Mouse (Mus musculus) Patski (cell line): ENCODE measurements at regions not wholly inside any gene's neighbourhood (a gene's known extent, or its start where the extent isn't known, plus 50 kb on each side); places are given as distances from the start of the nearest gene placed in this dataset.

Experiments
- ATAC-seq: fragments of 100-300 bp; one replicate; pipeline ENCODE4 v1.8.0; 2021
- CTCF ChIA-PET: fragments of 350-600 bp; sonication (Branson Sonifier 250); formaldehyde crosslinking; loops from one replicate; lab custom pipeline; 2022; ENCODE audit warnings: inconsistent platforms; lab: Charles Lee
- POLR2A ChIA-PET: fragments of 350-600 bp; sonication (Branson Sonifier 250); formaldehyde crosslinking; loops from one replicate; lab custom pipeline; 2022; ENCODE audit warnings: antibody characterized with exemption, inconsistent platforms; lab: Charles Lee
- DNase-seq: peaks from one replicate; pipeline ENCODE4 v3.0.0-alpha.2; 2011; ENCODE audit warnings: low read depth, low spot score
- H3K27me3 ChIP-seq: fragments of 371-371 bp; one replicate; pipeline ENCODE4 v1.5.1; 2021
- CTCF ChIP-seq: fragments of 100-300 bp; IDR thresholded peaks from one replicate; pipeline ENCODE4 v1.5.1; 2021
- in situ Hi-C: fragments of 300-500 bp; cut with MboI; formaldehyde crosslinking; loops from 3 replicates; pipeline ENCODE4 v1.11.1; 2018; ENCODE audit warnings: low pct_unique_long_range_greater_than_20kb, mixed read lengths

DNA sequence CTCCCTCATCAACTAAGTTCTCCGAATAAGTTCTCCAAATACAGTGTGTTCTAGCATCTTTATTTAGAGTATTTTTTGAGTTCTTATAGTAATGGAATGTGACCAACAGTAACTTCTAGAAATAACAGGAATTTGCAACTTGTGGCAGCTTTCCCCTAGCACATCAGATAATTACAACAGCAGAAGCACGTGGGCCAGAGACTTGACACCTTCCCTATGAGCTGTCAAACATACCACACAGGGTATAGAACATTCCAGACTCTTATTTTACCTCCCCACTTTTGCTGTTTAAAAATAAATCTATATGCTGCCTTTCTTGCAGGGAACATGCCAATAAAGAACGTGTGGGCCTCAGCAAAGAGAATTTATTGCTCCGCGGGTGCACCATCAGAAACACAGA, 77.4 kb upstream of the Commd8 start:
- in situ Hi-C loops, result no loop called here
- TF ChIP-seq CTCF, result no peak
- CTCF ChIA-PET, result no interaction called here
- ATAC-seq, result no peak
- H3K27me3 ChIP-seq, result no peaks in the 10 kb centered on the region
- no peak for DNase-seq
- POLR2A ChIA-PET, result no interaction called here

DNA sequence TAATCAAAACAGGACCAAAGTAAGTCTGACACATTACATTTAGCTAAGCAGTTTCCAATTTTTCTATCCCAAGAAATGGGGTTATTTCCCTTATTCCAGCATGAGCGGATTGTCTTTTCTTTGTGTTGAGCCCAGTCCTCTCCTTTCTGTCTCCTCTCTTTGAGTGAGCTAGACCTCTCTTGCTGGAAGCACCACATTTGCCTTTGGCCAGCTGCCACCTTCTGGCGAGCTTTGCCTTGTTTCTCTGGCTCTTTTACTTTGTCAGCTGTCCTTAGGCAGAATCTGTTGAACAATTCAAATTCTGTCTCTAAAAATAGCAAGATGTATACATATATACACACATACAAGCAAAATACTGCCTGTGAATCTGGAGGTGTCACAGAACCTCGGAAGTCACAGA, 76.1 kb upstream of the Commd8 start:
- no peaks in the 10 kb centered on the region for H3K27me3 ChIP-seq
- peak; percentile 19 for TF ChIP-seq CTCF
- ATAC-seq (no peak), DNase-seq (no peak)
- in situ Hi-C loops, result no loop called here
- ChIA-PET POLR2A (no interaction called here), CTCF (interaction anchor here (1.6 kb wide), 1 partner anchor 15 kb away, joined by 7 read pairs; no protein-coding TSS in a partner anchor)

DNA sequence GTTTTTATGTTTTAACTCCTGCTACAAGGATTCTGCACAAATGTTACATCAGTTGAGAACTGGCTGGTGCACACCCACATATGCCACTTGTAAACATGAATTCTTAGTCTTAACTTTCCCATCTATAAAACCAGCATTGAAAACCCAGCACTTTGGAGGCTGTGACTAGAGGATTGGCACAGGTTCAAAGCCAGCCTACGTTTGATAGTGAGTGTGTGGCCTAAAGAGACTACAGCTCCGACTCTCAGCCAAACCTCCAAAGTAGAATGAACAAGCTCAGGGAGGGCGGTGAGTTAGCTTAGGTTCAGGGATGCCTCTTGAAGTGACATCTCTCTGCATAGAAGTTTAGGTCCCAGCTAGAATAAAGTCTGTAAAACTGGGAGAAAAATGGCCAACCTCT, 75.0 kb upstream of the Commd8 start:
- no peak for TF ChIP-seq CTCF

DNA sequence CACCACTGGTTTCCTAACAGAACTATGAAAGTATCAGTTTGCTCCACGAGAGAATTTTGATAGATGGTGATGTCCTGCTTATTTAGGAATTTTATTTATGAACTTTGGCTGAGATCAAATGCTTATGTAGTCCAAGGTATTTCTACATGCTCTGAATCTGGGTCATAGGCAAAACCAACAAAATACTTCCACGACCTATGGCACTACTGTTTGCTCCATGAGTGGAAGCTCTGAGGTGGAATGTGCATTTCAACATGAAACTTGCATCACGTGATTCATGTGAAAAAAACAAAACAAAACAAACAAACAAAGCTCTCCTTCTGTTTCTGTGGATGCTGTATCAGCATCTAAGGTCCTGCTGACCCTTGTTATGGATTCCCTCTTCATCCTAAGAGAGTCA, 73.5 kb upstream of the Commd8 start:
- no peaks in the 10 kb centered on the region for H3K27me3 ChIP-seq
- in situ Hi-C loops, result no loop called here
- ChIA-PET POLR2A (no interaction called here), CTCF (no interaction called here)
- DNase-seq (no peak), ATAC-seq (no peak)
- no peak for TF ChIP-seq CTCF

More for the DNA sequence above, 75.0 kb upstream of the Commd8 start:
- no peak for ATAC-seq
- in situ Hi-C loops, result no loop called here
- ChIA-PET CTCF (interaction anchor here (1.6 kb wide), 1 partner anchor 14 kb away, joined by 7 read pairs; no protein-coding TSS in a partner anchor), POLR2A (no interaction called here)
- H3K27me3 ChIP-seq, result no peaks in the 10 kb centered on the region
- DNase-seq, result no peak

DNA sequence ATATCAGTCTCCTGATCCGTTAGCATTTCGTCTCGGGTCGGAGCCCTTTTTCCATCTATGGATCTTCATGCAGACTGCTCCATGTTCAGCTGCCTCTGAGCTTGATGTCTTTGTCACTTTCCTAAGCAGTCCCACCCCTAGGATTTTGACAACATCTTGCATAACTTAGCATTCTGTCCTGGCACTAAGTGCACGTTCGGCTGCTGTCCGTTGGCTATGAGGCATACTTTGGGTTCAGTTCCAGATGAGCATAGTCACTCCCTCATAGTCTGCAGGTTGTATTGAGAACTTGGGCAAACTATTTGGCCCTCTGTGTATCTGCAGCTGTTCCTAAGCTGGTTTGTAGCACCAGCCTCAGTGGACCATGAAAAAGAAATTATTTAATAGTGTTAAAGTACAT, 72.3 kb upstream of the Commd8 start:
- DNase-seq (no peak), ATAC-seq (no peak)
- ChIA-PET CTCF (interaction anchor here (1.3 kb wide), 1 partner anchor 13 kb away, joined by 6 read pairs; no protein-coding TSS in a partner anchor), POLR2A (interaction anchor here (1.4 kb wide), 1 partner anchor 28 kb away, joined by 3 read pairs; no protein-coding TSS in a partner anchor)
- H3K27me3 ChIP-seq, result no peaks in the 10 kb centered on the region
- in situ Hi-C loops, result no loop called here
- no peak for TF ChIP-seq CTCF

DNA sequence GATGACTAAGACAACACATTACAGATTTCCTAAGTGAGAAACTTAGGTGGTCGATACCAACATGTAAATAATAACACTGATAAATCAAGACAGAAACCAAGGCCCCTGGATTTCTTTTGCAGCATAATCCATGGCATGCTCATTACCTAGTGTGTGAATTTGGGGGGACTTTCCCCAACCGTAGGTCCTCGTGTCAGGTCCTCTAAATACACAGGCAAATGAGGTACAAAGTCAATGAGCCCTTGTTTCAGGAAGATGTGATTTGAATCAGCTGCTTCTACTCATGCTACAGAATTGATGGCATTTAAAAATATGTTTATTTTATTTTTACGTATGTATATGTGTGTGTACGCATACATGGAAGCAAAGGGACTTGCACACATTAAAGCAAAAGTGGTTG, 59.0 kb upstream of the Commd8 start:
- H3K27me3 ChIP-seq, result no peaks in the 10 kb centered on the region
- in situ Hi-C loops, result no loop called here
- ChIA-PET CTCF (interaction anchor here (1.2 to 1.9 kb wide), 3 partner anchors 13 to 25 kb away, joined by 4 to 6 read pairs (median 4); no protein-coding TSS in a partner anchor), POLR2A (no interaction called here)
- no peak for TF ChIP-seq CTCF
- ATAC-seq (no peak), DNase-seq (no peak)

DNA sequence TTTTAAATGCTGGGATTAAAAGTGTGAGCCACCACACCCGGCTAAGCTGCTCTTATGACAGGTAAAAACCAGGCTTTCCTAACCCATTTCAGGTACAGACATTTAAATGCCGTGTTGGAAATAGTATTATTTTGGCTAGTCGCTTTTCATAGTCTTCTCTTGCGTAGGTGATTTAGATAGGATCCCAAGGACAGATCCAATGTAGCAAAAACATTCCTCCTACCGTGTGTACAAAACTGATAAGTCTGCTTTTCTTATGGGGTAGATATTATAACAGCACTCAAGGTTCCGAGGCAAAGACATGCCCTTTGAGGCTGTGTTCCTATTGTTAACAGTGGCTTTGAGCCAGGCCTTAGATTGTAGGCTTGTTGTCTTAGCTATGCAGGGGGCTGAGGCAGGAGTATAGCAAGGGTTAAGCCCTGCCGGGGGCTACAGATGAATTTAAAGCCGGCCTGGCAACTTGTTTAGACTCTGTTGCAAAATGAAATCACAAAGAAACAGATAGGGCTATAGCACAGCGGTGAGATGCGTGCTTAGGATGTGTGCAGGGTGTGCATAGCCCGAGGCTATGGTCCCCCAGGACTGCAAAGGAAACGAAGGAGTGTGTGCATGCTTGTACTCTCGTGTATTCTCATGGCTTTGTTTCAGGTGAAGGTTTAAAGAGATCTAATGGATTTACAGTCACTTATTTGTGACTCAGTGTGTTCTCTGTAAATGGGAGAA, 57.7 kb upstream of the Commd8 start:
- H3K27me3 ChIP-seq, result no peaks in the 10 kb centered on the region
- ChIA-PET POLR2A (no interaction called here), CTCF (interaction anchor here (1.0 to 1.9 kb wide), 3 partner anchors 23 to 54 kb away, joined by 3 to 6 read pairs (median 4); no protein-coding TSS in a partner anchor)
- no peak for TF ChIP-seq CTCF
- ATAC-seq, result no peak
- in situ Hi-C loops, result no loop called here
- DNase-seq, result no peak

DNA sequence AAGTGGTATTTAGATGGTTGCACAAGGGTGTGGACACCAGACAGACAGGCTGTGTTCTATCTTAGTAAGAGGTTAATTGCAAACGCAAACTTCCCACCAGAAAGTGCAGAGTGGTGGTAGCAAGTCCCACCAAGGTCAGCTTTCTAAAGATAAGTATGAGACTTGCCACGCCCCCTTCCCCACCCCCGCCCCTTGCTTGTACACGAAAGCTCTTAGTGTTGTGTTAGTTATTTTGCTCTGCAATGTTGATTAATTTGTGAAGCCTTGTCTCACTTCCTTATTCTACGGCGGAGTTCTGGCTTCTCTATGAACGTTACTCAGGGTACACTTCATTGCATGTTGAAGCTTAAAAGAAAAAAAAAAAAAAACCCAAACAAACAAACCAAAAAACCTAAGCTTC, 57.1 kb upstream of the Commd8 start:
- ATAC-seq (no peak), DNase-seq (no peak)
- in situ Hi-C loops, result no loop called here
- no peaks in the 10 kb centered on the region for H3K27me3 ChIP-seq
- ChIA-PET POLR2A (no interaction called here), CTCF (interaction anchor here (1.8 kb wide), 1 partner anchor 53 kb away, joined by 6 read pairs; no protein-coding TSS in a partner anchor)
- no peak for TF ChIP-seq CTCF

DNA sequence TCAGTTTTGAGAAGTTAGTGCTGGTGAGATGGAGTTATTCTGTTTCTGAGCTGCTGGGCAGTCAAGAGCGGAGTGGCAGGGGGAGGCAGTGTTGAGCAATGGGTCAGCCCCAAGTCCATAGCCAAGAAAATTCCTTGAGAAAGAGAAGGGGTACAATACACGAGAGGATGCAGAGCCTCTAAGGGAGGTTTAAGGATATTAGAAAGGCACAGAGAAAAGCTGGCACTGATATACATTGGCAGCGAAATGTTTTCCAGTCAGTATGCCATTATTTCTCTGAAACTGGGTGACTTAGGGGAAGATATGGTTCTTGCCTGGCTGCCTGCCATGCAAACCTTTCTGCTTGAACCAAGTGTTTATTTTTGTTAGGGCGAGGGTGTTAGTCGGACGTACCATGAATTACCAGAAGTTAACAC, 56.6 kb upstream of the Commd8 start:
- TF ChIP-seq CTCF, result no peak
- POLR2A ChIA-PET, result no interaction called here
- ATAC-seq, result no peak
- in situ Hi-C loops, result loop anchor here (25.0 kb wide), 1 partner anchor 1113 kb away; the partner anchor contains the start of gene Ociad2
- no peaks in the 10 kb centered on the region for H3K27me3 ChIP-seq
- no peak for DNase-seq
- CTCF ChIA-PET, result interaction anchor here (1.8 kb wide), 1 partner anchor 52 kb away, joined by 6 read pairs; no protein-coding TSS in a partner anchor

DNA sequence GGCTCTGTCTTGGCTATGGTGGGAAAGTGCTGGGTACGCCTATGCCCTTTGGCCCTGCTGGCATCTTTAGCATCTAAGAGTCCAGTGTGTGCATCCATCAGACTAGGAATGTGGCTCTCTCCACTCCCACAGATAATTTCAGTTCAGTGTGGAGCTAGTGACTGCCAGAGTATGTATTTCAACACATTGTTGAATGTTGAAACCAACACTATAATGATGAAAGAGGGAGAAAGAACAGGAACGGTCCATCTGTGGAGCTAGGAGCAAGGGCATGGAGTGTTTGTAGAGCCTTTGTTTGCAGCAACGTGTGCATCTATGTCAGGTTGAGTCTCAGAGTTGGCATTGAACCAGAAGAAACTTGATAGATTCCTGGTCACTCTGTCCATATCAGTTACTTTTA, 54.9 kb upstream of the Commd8 start:
- POLR2A ChIA-PET, result no interaction called here
- no peak for DNase-seq
- no peak for TF ChIP-seq CTCF
- ATAC-seq, result no peak
- no peaks in the 10 kb centered on the region for H3K27me3 ChIP-seq
- CTCF ChIA-PET, result no interaction called here
- in situ Hi-C loops, result loop anchor here (25.0 kb wide), 1 partner anchor 1114 kb away; the partner anchor contains the start of gene Ociad2

DNA sequence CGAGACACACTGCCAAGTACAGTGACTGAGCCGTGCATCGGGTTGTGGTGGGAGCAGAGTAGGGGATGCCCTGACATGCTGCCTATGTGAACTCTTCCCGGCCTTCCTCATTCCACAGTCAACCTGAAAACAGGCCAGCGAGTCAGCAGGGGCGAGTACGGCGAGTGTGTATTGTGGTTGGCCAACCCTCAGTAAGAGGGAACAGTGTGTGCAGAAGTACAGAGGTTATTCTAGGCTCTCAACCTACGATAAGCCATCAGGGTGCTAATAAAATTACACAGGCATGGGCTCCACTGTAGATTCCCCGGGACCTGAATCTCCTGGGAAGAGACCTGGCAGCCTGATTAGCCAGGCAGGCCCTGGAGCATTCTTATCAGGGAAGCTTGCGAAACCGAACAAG, 51.7 kb upstream of the Commd8 start:
- no peaks in the 10 kb centered on the region for H3K27me3 ChIP-seq
- in situ Hi-C loops, result loop anchor here (25.0 kb wide), 1 partner anchor 1118 kb away; the partner anchor contains the start of gene Ociad2
- DNase-seq (no peak), ATAC-seq (no peak)
- CTCF ChIA-PET, result interaction anchor here (1.0 to 3.2 kb wide), 3 partner anchors 10 to 59 kb away, joined by 3 to 11 read pairs (median 5); no protein-coding TSS in a partner anchor
- POLR2A ChIA-PET, result interaction anchor here (0.8 kb wide), 1 partner anchor 12 kb away, joined by 3 read pairs; no protein-coding TSS in a partner anchor
- no peak for TF ChIP-seq CTCF
